Mouse (Mus musculus) erythroid progenitor cell, adult 5-6 weeks (primary cell): ENCODE results near the gene Stab1. TPM values are rescaled to one million over a fixed set of nuclear protein-coding genes. Genes with fewer than 3 reads are reported as not detected.

Source experiments
- ATAC-seq: replicated peaks from 2 replicates; pipeline ENCODE4 v1.8.0; 2016; ENCODE audit warnings: moderate number of reproducible peaks, mild to moderate bottlenecking, moderate TSS enrichment, inconsistent platforms; ENCODE audit not compliant: poor library complexity, low FRiP score, severe bottlenecking
- total RNA-seq, 2 experiments: library from RNA; stranded (forward) in 1 of 2; stranded (reverse) in 1 of 2; fragments of 150-400 nt in 1 of 2; fragments of 186-747, 209-891 nt in 1 of 2; gene quantifications; 2 replicates each; pipeline versions ENCODE4 v1.2.3 to v1.2.4; 2015 to 2017; ENCODE audit warnings: low replicate concordance in 2 of 2

The Stab1 gene
- total RNA-seq, 2 experiments from 2014 or later = 27.2 TPM; not detected in 1

DNA sequence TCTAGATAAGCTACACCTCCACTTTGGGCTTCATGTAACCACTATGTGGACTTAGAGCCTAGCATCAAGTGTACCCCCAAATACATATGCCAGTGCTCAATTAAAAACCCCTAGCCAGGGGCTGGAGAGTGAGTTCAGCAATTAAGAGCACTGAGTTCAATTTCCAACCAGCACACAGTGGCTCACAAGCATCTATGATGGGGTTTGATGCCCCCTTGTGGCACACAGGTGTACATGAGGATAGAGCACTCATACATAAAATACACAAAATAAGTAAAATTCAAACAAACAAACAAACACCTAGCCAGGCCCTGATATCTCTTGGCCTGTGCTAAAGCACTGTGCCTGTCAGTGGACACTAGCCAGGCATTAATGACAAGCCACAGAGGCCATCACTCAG lies 27.5 kb upstream of the Stab1 start:
- ATAC-seq = peak; percentile 69

DNA sequence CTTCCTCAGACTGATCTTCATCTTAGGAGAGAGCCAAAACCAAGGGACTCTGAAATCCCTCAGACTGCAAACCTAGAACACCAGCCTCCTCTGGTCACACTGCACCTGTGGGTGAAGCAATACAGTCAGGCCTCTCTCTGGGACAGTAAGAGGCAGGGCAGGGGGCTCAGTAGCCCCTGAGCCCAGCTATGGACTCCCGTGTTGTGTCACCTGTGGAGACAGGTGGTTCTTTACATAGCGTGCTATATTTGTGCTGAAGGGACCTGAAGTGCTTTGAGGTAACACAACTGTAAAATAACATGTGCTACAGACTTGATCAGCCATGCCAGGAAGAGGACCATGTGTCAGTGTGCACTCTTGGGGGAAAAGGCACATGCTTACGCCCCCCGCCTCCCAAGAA lies 27.1 kb upstream of the Stab1 start:
- ATAC-seq = no peak

GRCm38 (mm10) chr14:31194891-31195513 lies 26.6 kb upstream of the Stab1 start:
- no peak for ATAC-seq

DNA sequence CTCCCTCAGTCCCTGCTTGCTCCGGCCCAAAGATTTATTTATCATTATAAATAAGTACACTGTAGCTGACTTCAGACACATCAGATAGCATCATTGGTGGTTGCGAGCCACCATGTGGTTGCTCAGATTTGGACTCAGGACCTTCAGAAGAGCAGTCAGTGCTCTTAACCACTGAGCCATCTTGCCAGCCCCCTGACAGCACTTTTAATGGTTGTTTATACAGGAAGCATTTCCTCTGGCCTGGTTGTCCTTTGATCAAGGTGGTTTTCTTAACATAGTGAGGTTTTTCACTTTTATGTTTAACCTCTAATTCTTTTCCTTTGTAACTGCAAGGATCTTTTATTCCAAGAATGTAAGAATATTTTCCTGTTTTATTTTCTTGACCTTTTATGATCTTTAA lies 26.0 kb upstream of the Stab1 start:
- no peak for ATAC-seq

- ATAC-seq = no peak
Observed at GRCm38 (mm10) chr14:31193791-31194190, 25.4 kb upstream of the Stab1 start.

DNA sequence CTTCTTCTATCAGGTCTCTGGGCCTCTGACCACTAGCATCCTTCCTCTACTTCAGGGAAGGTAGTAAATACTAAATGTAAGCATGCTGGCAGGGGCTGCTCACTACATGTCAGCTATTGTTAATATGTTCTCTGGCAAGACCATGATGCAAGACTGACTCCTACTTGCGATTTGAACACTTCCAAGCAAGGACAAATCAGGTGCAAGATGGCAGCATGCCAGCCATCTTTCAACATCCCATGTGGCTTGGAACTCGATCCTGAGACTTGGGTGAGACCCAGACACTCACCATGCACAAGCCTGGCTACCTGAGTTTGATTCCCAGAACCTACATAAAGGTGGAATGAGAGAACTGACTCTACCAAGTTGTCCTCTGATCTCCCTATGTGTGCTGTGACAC lies 23.5 kb upstream of the Stab1 start:
- ATAC-seq = no peak

DNA sequence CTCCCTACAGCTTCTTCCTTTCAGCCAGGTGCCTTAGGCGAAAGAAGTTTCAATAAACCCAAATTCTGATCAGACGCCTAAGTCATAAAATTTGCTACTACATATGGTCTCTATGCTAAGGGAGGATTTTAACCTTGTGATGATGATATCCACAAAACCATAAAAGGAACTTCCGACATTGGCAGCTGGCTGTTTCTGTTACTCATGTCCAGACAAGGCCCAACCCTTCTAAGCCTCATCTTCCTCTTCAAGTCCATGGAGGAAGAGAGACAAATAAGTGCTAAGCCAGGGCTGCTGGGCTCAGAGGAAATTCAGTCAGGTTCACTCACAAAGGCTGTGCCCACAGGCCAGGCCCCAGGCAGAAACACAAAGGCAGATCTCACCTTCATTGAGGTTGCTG lies 20.9 kb upstream of the Stab1 start:
- no peak for ATAC-seq

DNA sequence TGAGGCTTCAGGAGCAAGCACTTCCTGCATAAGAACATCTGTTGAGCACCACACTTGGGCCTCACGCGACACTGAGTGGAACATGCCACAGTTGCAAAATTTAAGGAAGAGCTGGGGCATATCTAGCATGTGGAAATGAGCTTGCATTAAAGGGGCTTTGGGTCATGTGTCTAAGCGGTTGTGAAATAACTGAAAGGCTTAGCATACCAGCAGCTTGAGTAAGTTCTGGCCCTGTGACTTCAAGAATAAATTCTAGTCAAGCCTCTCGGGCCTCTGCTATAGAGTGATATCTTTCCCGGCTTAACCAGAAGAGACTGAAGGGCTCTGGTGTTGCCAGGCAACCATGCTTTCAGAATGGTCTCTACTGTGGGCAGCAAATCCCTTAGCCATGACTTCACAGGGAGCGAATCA lies 20.3 kb upstream of the Stab1 start:
- ATAC-seq = no peak

- no peak for ATAC-seq
Observed at GRCm38 (mm10) chr14:31186656-31187055, 18.2 kb upstream of the Stab1 start.

GRCm38 (mm10) chr14:31184195-31184594 lies 15.8 kb upstream of the Stab1 start:
- ATAC-seq = no peak

DNA sequence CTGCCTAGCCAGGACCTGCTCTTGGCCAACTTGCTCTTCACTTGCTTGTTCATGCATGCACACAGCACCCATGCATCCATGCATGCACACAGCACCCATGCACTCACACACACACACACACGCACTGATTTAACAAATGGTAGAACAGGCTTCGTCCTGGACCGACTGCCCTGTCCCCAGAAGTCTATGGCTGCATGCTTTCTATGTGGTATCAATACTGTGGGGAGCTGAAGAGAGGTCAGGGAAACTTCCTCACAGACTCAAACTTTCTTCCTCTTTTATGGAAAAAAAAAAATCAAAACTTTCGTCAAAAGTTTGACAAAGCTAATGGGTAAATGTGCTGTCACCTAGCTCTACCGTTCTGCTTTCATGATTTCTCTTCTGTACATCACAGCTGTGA lies 15.1 kb upstream of the Stab1 start:
- no peak for ATAC-seq

GRCm38 (mm10) chr14:31182786-31183290 lies 14.4 kb upstream of the Stab1 start:
- no peak for ATAC-seq

- no peak for ATAC-seq
Observed at GRCm38 (mm10) chr14:31181512-31181911, 13.1 kb upstream of the Stab1 start.

DNA sequence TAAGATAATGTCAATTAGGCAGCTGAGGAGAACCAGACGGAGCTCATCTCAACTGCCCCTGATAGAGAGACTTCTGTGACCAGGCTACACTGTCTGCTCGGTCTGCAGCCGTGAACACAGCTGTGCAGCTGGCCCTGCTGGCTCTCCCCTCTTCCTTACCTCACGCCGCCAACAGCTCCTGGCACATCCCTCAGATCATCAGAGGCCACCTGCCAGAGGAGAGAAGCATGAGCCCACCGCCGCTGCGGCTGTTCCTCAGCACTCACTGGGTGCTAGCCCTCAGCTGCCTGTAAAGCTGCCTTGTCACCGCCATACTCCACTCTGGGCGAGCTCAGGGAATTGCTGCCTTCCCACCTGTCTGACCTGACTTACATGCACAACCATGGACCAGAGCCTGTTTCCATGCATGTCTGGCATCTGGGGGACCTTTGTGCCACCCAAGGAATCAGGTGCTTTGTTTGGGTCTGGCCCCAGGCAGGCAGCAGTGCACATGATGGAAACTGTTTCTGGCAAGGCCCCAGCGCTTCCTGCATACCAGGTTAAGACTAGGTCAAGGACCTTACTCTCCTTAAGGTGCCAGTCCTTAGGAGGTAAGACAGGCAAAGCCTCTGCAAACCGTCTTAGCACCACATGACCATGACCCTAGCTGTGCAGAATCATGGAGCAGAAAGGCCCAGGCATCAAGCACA lies 11.4 kb upstream of the Stab1 start:
- ATAC-seq = no peak

DNA sequence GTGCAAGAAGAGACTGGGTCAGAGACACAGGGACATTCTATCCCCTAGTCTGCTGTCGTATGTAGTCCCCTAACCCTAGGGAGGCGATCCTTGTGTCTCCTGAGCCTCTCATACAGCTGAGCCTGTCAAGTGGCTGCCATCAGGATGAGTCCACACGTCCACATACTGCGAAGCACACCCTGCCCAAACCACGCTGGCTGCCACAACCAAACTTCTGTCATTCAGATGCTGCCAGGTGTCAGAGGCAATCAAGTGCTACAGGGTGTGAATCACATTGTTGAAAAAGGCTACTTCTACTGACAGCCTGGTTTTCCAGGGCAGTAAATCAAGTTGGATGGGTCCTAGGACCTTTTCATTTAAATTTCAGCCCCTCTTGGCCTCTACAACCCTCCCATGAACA lies 9.3 kb upstream of the Stab1 start:
- no peak for ATAC-seq

DNA sequence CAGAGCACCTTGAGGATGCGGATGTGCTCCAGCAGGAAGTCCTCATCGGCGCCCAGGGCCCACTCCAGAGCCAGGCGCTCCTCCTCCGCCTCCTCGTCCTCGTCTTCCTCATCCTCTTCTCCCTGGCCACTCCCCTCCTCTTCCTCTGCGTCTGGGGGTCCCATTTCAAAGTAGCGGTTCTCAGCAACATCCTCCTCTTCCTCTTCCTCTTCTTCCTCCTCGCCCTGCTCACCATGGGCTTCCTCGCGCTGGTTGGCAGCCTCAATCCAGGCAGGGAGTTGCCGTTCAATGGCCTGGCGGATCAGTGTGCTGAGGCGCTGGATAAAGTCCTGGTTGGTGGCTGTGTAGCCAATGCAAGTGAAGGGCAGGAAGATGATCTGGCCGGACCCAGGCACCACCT lies 8.8 kb upstream of the Stab1 start:
- ATAC-seq = no peak

DNA sequence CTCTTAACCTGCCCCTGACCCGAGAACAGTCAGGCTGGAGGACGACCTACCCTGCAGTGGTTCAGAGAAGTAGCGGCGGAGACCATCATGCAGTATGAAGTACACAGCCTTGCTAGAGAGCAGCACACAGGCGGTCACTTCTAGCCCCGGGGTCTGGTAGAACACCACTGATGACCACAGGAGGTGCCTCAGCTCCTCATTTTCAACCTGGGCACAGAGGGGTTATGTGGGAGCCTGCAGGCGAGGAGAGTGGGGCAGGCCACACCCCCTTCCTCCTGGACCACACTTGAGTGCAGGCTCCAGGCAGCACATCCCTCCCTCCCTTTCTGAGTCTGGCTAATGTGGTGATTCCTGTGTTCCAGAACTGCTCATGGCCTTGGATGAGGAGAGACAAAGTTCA lies 5.1 kb upstream of the Stab1 start:
- ATAC-seq = no peak

DNA sequence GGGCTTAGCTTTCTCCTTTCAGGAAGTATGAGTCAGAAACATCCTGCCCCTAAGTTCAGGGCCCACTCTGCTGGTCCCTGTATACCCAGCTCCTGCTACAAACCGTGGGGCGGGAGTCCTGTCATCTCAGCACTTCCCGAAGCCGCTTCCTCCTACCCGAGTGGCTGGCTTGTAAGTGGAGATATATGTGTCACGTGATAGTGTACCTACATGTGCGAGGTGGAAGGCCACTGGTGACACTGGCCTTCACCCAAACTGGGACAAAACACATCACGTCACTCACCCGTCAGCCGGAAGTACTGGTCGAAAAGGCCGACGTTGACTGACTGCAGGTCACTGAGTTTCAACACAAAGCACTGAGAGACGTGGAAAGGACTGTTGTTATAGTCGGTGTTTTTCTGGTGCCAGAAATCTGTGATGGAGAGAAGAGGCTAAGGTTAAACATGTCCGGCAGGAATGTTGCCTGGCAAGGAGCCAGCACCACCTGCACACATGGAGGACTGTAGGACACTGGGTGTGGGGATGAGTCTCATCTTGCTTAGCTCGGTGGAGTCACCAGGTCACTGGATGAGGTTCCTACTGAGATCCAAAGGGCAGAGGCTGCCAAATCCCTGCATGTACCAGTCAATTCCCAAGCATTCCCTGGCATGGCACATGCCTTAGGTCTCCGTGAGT lies 4.5 kb upstream of the Stab1 start:
- ATAC-seq = no peak

DNA sequence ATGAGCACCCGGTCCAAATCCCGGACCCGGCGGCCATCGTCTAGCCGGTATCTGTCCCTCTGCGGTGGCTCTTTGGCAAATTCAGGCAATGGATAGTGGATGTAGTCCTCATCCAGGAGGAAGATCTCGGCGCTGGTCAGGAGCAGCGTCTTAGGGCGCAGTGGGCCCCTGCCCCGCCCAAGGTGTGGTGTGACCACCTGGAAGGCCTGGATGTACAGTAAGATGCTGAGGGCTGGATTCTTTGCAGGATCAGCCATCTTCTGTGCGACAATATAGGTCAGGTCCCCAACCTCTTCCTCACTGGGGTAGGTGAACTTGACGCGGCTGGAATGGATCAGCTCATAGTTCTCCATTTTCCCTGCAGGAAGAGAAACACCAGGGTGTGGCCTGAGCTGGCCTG lies 3.4 kb upstream of the Stab1 start:
- ATAC-seq = no peak

- no peak for ATAC-seq
Observed at GRCm38 (mm10) chr14:31171386-31171785, 2.9 kb upstream of the Stab1 start.

- no peak for ATAC-seq
Observed at GRCm38 (mm10) chr14:31170963-31171362, 2.5 kb upstream of the Stab1 start.
